Mouse (Mus musculus) midbrain, embryonic 11.5 days (tissue): ENCODE measurements around the gene Crb2. TPM values are rescaled to one million over a fixed set of nuclear protein-coding genes. Genes with fewer than 3 reads are reported as not detected.

Experiments
- ATAC-seq: fragments of 200-750 bp; cut with Nextera tagmentation; 2 replicates; pipeline ENCODE4 v1.8.0; 2017; ENCODE audit warnings: moderate TSS enrichment, moderate library complexity; ENCODE audit not compliant: low FRiP score
- DNase-seq: peaks from one replicate; pipeline ENCODE4 v3.0.0; 2015; ENCODE audit warnings: low spot score; ENCODE audit errors: missing footprints
- H3K27ac ChIP-seq: fragments of 300-500 bp; sonication (generic); 2 replicates; pipeline ENCODE4 v1.5.1; 2014; ENCODE audit warnings: low read depth, low read length
- H3K27me3 ChIP-seq: fragments of 300-500 bp; sonication (generic); 2 replicates; pipeline ENCODE4 v1.6.1; 2014; ENCODE audit warnings: mild to moderate bottlenecking, low read length, moderate library complexity, mixed read lengths; ENCODE audit not compliant: control insufficient read depth, insufficient read depth
- H3K36me3 ChIP-seq: fragments of 300-500 bp; sonication (generic); 2 replicates; pipeline ENCODE4 v1.6.1; 2014; ENCODE audit warnings: mild to moderate bottlenecking, low read length, moderate library complexity, mixed read lengths; ENCODE audit not compliant: control insufficient read depth, insufficient read depth
- H3K4me1 ChIP-seq: fragments of 300-500 bp; sonication (generic); 2 replicates; pipeline ENCODE4 v1.6.1; 2014; ENCODE audit warnings: low read length; ENCODE audit not compliant: control insufficient read depth, insufficient read depth
- H3K4me2 ChIP-seq: fragments of 300-500 bp; sonication (generic); 2 replicates; pipeline ENCODE4 v1.6.1; 2014; ENCODE audit warnings: mild to moderate bottlenecking, moderate library complexity
- H3K4me3 ChIP-seq: fragments of 300-500 bp; sonication (generic); 2 replicates; pipeline ENCODE4 v1.5.1; 2014; ENCODE audit warnings: low read depth, low read length
- H3K9ac ChIP-seq: fragments of 300-500 bp; sonication (generic); 2 replicates; pipeline ENCODE4 v1.6.1; 2014; ENCODE audit warnings: low read length
- H3K9me3 ChIP-seq: fragments of 300-500 bp; sonication (generic); 2 replicates; pipeline ENCODE4 v1.6.1; 2016; ENCODE audit warnings: low read length; ENCODE audit not compliant: control insufficient read depth
- WGBS: fragments of 180-500 bp; shearing (Covaris S2); extraction: QIAGEN DNeasy Blood & Tissue Kit; methylation state at CpG from one replicate; pipeline ENCODE4 v1.1.7; 2014; 5-methylcytosine and 5-hydroxymethylcytosine counted together
- polyA plus RNA-seq: library from polyadenylated mRNA; unstranded; fragments of >200 nt; fragmentation: Nextera tagmentation; extraction: Ambion mirVana; gene quantifications from 2 replicates; pipeline ENCODE4 v1.2.1, GENCODE M21; 2014

Crb2 gene
- polyA plus RNA-seq, 1 experiment from 2014 or later, result 14.6 TPM

DNA sequence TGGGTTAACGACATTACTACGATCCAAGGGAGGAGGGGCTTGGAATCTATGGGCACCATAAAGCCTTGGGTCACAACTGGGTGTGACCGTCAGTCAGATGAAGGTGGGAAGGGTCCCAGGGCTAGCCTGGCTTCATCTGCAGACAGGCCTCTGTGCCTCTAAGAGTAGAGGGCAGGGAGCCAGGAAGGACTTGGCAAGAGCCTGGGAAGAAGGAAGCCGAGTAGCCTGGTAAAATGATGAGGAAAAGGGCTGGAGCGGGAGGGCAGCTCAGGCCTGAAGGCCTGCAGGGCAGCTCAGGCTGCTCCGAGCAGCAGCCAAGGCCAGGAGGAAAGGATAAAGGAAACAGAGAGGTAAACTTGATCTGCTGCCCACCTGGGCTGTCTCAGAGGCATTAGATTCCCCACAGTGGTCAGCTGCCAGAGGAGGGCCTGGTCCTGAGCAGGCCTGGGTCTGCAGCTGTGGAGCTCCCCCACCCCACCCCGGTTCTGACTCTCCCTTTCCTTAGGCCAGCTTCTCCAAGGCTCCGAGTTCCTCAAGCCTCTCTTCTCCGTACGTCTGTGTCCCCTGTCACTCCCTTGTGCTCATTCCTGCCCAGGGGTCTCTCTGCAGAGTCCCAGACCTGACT lies 27.5 kb upstream of the Crb2 start:
- no peak overlapping the region for H3K4me3 ChIP-seq
- no peaks in the 10 kb centered on the region for H3K27me3 ChIP-seq
- no peaks in the 10 kb centered on the region for H3K9me3 ChIP-seq
- H3K36me3 ChIP-seq, result no peaks in the 10 kb centered on the region
- H3K4me1 ChIP-seq, result no peaks in the 10 kb centered on the region
- WGBS, result 56% methylated on average over 10 of the region's 10 CpGs
- no peak for ATAC-seq
- no peak for DNase-seq
- H3K9ac ChIP-seq, result no peak overlapping the region
- H3K27ac ChIP-seq, result no peak overlapping the region
- H3K4me2 ChIP-seq, result no peak overlapping the region

DNA sequence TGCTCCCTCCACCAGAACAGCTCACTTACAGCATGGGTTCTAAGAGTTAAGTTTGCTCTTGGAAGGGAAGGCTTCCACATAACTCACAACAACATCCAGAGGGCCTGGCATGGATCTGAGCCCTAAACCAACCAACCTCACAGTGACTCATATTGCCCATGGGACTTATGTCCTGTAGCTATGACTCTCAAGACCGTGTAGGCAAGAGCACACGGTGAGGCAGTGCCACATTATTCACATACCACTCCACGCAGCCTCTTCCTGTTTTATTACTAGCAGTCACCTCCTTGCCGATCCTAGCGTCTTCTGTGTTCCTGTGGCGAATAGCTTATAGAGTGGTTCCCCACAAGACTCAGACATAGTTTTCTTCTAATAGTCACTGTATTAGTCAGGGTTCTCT lies 26.7 kb upstream of the Crb2 start:
- 90% methylated on average over 6 of the region's 6 CpGs for WGBS
- no peak overlapping the region for H3K9ac ChIP-seq
- no peak overlapping the region for H3K27ac ChIP-seq
- DNase-seq, result no peak
- no peak overlapping the region for H3K4me3 ChIP-seq
- no peaks in the 10 kb centered on the region for H3K9me3 ChIP-seq
- no peak for ATAC-seq
- H3K27me3 ChIP-seq, result no peaks in the 10 kb centered on the region
- H3K36me3 ChIP-seq, result no peaks in the 10 kb centered on the region
- H3K4me1 ChIP-seq, result no peaks in the 10 kb centered on the region
- H3K4me2 ChIP-seq, result no peak overlapping the region

DNA sequence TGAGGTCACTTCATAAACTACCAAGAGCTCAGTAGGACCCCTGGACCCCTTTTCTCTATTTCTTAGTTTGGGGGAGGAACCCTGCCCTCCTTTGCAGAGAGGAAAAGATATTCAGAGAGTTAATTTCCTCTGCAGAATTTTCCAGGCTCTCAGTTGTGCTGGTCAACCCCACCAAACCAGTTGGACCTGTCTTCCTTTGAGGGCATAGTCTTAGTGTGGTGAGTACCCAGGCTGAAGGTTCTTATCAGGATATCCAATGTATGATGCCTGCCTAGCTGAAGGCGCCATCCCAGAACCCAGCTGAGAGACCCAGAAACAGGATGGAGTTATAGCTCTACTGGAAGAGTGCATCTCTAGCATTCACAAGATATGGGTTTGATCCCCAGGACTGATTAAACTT lies 24.9 kb upstream of the Crb2 start:
- DNase-seq (no peak), ATAC-seq (no peak)
- Histone ChIP-seq H3K27me3 (no peaks in the 10 kb centered on the region), H3K36me3 (no peaks in the 10 kb centered on the region), H3K9ac (no peak overlapping the region), H3K4me2 (no peak overlapping the region), H3K27ac (no peak overlapping the region), H3K4me3 (no peak overlapping the region), H3K9me3 (no peaks in the 10 kb centered on the region), H3K4me1 (no peaks in the 10 kb centered on the region)
- 89% methylated on average over 1 of the region's 1 CpGs for WGBS

DNA sequence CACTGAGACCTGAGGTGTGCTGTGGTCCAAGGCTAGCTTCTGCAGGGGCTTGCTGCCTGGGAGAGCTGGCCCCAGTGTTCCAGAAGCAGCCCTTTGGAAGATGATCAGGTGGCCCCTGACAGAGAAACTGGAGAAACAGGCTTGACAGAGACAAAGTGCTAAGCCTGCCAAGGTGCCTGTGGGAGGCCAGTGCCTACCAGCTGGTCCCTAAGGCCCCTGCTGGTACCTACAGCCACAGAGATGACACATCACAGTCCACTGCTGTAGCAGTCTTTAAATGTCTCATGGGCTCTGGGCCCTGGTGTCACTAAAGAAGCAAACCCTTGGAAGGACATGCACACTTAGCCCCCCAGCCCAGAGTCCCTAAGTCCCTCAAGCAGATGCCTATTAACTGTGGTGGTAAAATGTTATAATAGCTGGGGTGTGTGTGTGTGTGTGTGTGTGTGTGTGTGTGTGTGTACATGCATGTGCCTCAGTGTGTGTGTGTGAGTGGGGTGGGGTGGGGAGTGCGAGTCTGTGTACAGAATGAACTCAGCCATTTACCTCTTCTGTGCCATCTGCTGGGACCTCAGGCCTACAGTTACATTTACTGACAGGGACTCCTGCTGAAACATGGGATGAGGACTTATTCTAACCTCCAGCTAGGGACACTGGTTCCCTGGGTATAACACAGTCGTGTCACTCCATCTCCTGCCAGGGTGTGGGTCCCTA lies 19.7 kb upstream of the Crb2 start:
- 75% methylated on average over 2 of the region's 2 CpGs for WGBS
- no peak overlapping the region for H3K9ac ChIP-seq
- H3K36me3 ChIP-seq, result no peaks in the 10 kb centered on the region
- H3K4me2 ChIP-seq, result no peak overlapping the region
- DNase-seq (no peak), ATAC-seq (no peak)
- no peaks in the 10 kb centered on the region for H3K27me3 ChIP-seq
- H3K4me1 ChIP-seq, result peaks cover 4% of the 10 kb centered on the region; the same call in 1 of the 2 replicates
- H3K9me3 ChIP-seq, result no peaks in the 10 kb centered on the region
- no peak overlapping the region for H3K27ac ChIP-seq
- H3K4me3 ChIP-seq, result no peak overlapping the region

DNA sequence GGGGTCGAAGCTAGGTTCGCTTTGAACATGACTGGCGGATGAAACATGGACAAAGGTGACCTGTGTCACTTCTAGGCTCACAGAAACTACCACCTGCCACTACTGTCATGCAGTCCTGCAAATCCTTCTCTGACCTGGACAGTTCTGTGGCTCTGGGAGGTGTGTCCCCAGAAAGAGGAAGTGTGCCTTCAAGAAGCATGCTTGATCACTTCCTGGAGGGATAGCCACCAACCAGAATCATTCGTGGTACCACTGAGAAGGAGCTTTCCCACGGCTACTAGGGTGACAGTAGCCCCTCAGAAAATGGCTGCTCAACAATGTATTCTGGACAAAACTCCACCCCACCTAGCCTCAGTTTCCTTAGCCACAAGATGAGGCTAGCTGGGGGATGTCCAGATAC lies 19.0 kb upstream of the Crb2 start:
- Histone ChIP-seq H3K27ac (no peak overlapping the region), H3K4me2 (no peak overlapping the region), H3K9me3 (no peaks in the 10 kb centered on the region), H3K27me3 (no peaks in the 10 kb centered on the region; the same call in 1 of the 2 replicates), H3K36me3 (no peaks in the 10 kb centered on the region), H3K9ac (no peak overlapping the region), H3K4me1 (peaks cover 4% of the 10 kb centered on the region; the same call in 1 of the 2 replicates), H3K4me3 (no peak overlapping the region)
- DNase-seq (no peak), ATAC-seq (no peak)
- 86% methylated on average over 5 of the region's 5 CpGs for WGBS

DNA sequence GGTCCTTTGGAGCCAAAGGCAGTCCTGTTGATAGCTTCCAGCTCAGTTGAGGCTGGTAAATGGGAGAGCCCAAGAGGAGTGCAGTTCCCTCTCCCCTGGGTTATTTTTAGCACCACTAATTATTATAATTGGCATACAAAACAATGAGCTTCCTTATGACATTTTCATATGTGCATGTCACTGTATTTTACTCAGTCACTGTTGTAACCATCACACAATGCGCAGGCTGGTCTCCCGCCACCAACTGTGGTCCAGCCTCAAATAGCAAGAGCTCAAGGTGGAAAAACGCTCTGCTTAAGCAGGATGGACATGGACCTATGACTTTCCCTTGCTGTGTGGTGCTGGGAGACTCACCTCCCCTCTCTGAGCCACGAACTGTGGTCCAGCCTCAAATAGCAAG lies 18.3 kb upstream of the Crb2 start:
- Histone ChIP-seq H3K27ac (peak overlapping the region; percentile 25; the same call in 1 of the 2 replicates), H3K36me3 (no peaks in the 10 kb centered on the region), H3K4me1 (peaks cover 4% of the 10 kb centered on the region; the same call in 1 of the 2 replicates), H3K27me3 (no peaks in the 10 kb centered on the region; the same call in 1 of the 2 replicates), H3K4me2 (no peak overlapping the region), H3K9me3 (no peaks in the 10 kb centered on the region), H3K9ac (peak overlapping the region; percentile 51; the same call in 1 of the 2 replicates), H3K4me3 (no peak overlapping the region)
- WGBS, result 83% methylated on average over 4 of the region's 4 CpGs
- no peak for ATAC-seq
- no peak for DNase-seq

DNA sequence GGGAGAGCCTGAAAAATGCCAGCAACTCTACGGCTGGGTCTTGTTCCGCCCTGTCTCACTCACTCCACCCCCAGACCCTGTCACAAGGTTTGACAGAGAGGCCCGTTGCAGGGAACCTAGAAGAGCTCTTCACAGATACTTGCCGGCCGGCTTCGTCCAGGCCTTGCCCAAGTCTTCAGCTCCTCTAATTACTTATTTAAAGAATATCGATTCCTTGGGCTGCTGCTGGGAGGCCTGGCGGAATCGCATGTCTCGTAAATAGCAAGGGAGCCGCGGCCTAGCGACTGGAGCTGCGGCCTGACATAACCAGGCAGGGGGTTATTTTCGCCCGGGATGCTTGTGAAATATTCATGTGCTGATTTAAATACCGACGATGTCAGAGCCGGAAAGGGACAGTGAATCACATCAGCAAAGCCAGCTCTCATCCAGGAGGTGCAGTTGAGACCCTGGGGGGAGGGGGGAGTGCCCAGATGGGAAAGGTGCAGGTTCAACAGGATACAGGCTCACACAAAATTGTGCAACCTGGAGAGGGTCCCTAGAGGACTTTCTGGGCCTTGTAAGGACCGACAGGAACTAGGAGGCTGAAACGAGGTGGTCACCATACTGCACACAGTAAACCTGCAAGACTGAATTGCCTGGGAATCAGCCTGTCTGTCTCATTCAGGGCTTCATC lies 17.6 kb upstream of the Crb2 start:
- DNase-seq (peak; percentile 94), ATAC-seq (peak; percentile 71)
- H3K4me3 ChIP-seq, result no peak overlapping the region
- no peak overlapping the region; the same call in 1 of the 2 replicates for H3K27ac ChIP-seq
- WGBS, result 9% methylated on average over 21 of the region's 21 CpGs
- H3K9me3 ChIP-seq, result no peaks in the 10 kb centered on the region
- H3K36me3 ChIP-seq, result no peaks in the 10 kb centered on the region
- no peaks in the 10 kb centered on the region; the same call in 1 of the 2 replicates for H3K27me3 ChIP-seq
- H3K4me1 ChIP-seq, result peaks cover 4% of the 10 kb centered on the region; the same call in 1 of the 2 replicates
- peak overlapping the region; percentile 51; the same call in 1 of the 2 replicates for H3K9ac ChIP-seq
- peak overlapping the region; percentile 34 for H3K4me2 ChIP-seq

DNA sequence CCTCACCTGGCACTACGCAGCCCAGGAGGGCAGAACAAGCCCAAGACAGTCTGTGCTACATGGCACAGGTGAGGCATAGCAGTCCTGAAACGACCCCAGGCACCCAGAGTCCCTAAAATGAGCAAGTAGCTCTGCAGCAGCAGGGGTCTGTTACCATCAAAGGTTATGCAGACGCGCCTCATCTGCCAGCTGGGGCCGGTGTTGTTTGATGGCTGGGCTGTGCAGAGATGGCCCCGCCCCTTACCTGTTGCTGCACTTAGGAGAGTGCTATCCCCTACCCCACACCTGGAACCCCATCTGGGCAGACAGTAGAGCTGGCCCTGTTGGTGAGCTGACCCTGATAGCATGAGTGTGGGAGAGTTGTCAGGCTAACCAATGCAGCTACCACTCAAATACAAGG lies 15.4 kb upstream of the Crb2 start:
- H3K9me3 ChIP-seq, result no peaks in the 10 kb centered on the region
- DNase-seq (peak; percentile 81), ATAC-seq (no peak)
- no peak overlapping the region for H3K4me3 ChIP-seq
- no peak overlapping the region for H3K4me2 ChIP-seq
- WGBS, result 37% methylated on average over 6 of the region's 6 CpGs
- H3K4me1 ChIP-seq, result peaks cover 11% of the 10 kb centered on the region
- no peaks in the 10 kb centered on the region; the same call in 1 of the 2 replicates for H3K27me3 ChIP-seq
- H3K27ac ChIP-seq, result no peak overlapping the region
- no peak overlapping the region for H3K9ac ChIP-seq
- no peaks in the 10 kb centered on the region for H3K36me3 ChIP-seq

DNA sequence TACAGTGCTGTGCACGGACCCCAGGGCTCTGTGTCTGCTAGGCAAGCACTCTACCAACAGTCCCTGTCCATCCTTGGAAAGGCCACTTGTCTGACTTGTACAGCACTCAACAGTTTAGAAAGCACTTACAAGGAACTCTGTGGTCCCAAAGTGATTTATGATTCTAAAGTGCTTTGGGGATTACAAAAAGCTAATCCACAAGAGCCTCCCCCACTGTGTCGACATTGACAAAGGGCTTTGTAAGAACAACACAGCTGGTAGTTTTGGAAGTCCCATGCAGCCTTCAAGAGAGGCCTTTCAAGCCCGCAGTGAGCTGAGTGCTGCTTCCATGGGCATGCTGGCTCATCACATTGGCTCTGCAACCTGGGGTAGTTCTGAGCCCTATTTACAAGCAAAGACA lies 12.4 kb upstream of the Crb2 start:
- Histone ChIP-seq H3K27ac (no peak overlapping the region), H3K9ac (no peak overlapping the region), H3K27me3 (peaks cover 3% of the 10 kb centered on the region; the same call in 1 of the 2 replicates), H3K4me1 (peaks cover 23% of the 10 kb centered on the region), H3K36me3 (no peaks in the 10 kb centered on the region), H3K4me2 (no peak overlapping the region), H3K9me3 (no peaks in the 10 kb centered on the region), H3K4me3 (no peak overlapping the region)
- ATAC-seq (no peak), DNase-seq (peak; percentile 90)
- WGBS, result 21% methylated on average over 3 of the region's 3 CpGs
